Mouse (Mus musculus) G1E (cell line): Measurements from ENCODE around the gene 4931422A03Rik. TPM values are rescaled to one million over a fixed set of nuclear protein-coding genes. Genes with fewer than 3 reads are reported as not detected.

Experiments used
- ATAC-seq: 2 replicates; pipeline ENCODE4 v1.8.0; 2016; ENCODE audit warnings: mild to moderate bottlenecking; ENCODE audit not compliant: insufficient number of reproducible peaks, poor library complexity, low FRiP score, severe bottlenecking; ENCODE audit errors: extremely low read depth
- DNase-seq: peaks from one replicate; pipeline ENCODE4 v3.0.0; 2012; ENCODE audit warnings: low spot score
- H3K27me3 ChIP-seq: 2 replicates; pipeline ENCODE4 v1.6.1; 2012; ENCODE audit warnings: mild to moderate bottlenecking, low read length, inconsistent platforms; ENCODE audit not compliant: insufficient read depth
- H3K36me3 ChIP-seq: replicated peaks from 2 replicates; pipeline ENCODE3; 2012; ENCODE audit warnings: mild to moderate bottlenecking, inconsistent platforms
- H3K4me1 ChIP-seq: 2 replicates; pipeline ENCODE4 v1.6.1; 2012; ENCODE audit warnings: low read depth, low read length, inconsistent platforms, mixed read lengths; ENCODE audit not compliant: insufficient read depth
- H3K4me3 ChIP-seq: 2 replicates; pipeline ENCODE4 v1.5.1; 2012; ENCODE audit warnings: low read depth, mild to moderate bottlenecking, inconsistent platforms, low read length, moderate library complexity, mixed read lengths
- H3K9me3 ChIP-seq: replicated peaks from 2 replicates; pipeline ENCODE4 v1.6.1; 2012; ENCODE audit warnings: inconsistent platforms
- CTCF ChIP-seq: IDR thresholded peaks from 2 replicates; pipeline ENCODE4 v1.5.1; 2012; ENCODE audit warnings: low read depth, low read length, inconsistent platforms, mixed read lengths
- GATA1 ChIP-seq: IDR thresholded peaks from 2 replicates; pipeline ENCODE4 v1.6.1; 2012; ENCODE audit warnings: borderline replicate concordance, low read length, inconsistent platforms, mixed read lengths
- GATA2 ChIP-seq: IDR thresholded peaks from 2 replicates; pipeline ENCODE4 v1.6.1; 2012; ENCODE audit warnings: low read depth, low read length, inconsistent platforms, borderline replicate concordance
- POLR2AphosphoS5 ChIP-seq: IDR thresholded peaks from 2 replicates; pipeline ENCODE4 v1.6.1; 2012; ENCODE audit warnings: low read depth, low read length, inconsistent platforms; ENCODE audit not compliant: insufficient replicate concordance
- TAL1 ChIP-seq: conservative IDR thresholded peaks from 2 replicates; pipeline ENCODE4 v1.6.1; 2012; ENCODE audit warnings: low read depth, low read length, inconsistent platforms, mixed read lengths
- polyA plus RNA-seq: library from polyadenylated mRNA; stranded (reverse); fragments of >175 nt; gene quantifications from 2 replicates; pipeline ENCODE4 v1.2.3, GENCODE M21; 2012
- total RNA-seq, 2 experiments: library from RNA; stranded (forward) in 1 of 2; stranded (reverse) in 1 of 2; fragments of 200-1000 nt in 1 of 2; fragments of >200 nt in 1 of 2; fragmentation: Nextera tagmentation in 1 of 2; gene quantifications; 2 replicates each; pipeline ENCODE4 v1.2.3; 2014 to 2017

The 4931422A03Rik gene
- total and polyA plus RNA-seq, 3 experiments, result 0.38 TPM; not detected in 2

DNA sequence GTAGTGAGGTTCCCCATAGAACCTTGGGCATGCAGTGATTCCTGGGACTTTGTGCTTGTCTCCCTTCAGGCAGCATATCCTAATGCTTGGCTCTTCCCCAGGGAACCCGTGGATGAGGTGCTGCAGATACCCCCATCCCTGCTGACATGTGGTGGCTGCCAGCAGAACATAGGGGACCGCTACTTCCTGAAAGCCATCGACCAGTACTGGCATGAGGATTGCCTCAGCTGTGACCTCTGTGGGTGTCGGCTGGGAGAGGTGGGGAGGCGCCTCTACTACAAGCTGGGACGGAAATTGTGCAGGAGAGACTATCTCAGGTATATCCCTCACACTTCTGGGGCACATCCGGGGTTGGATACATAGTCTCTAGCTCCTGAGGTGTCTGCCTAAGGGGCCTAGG lies 52.3 kb downstream of the 4931422A03Rik start:
- H3K4me3 ChIP-seq, result no peak overlapping the region; the same call in 1 of the 2 replicates
- no peak for ATAC-seq
- DNase-seq, result no peak
- TF ChIP-seq GATA1 (no peak), POLR2AphosphoS5 (no peak), GATA2 (no peak), TAL1 (no peak), CTCF (no peak)
- H3K9me3 ChIP-seq, result no peaks in the 10 kb centered on the region
- peaks cover 91% of the 10 kb centered on the region for H3K36me3 ChIP-seq
- H3K4me1 ChIP-seq, result peaks cover 74% of the 10 kb centered on the region
- H3K27me3 ChIP-seq, result no peaks in the 10 kb centered on the region

- ATAC-seq (no peak), DNase-seq (no peak)
- H3K4me3 ChIP-seq, result peak overlapping the region; percentile 90; the same call in 1 of the 2 replicates
- TF ChIP-seq GATA1, result no peak
- TF ChIP-seq POLR2AphosphoS5, result no peak
- TF ChIP-seq CTCF, result no peak
- no peak for TF ChIP-seq GATA2
- no peak for TF ChIP-seq TAL1
- H3K27me3 ChIP-seq, result no peaks in the 10 kb centered on the region
- H3K4me1 ChIP-seq, result peaks cover 58% of the 10 kb centered on the region
- peaks cover 51% of the 10 kb centered on the region for H3K36me3 ChIP-seq
- H3K9me3 ChIP-seq, result no peaks in the 10 kb centered on the region
Observed at GRCm38 (mm10) chr2:103971838-103972237, 56.3 kb downstream of the 4931422A03Rik start.

- TF ChIP-seq GATA1 (no peak), CTCF (no peak), POLR2AphosphoS5 (no peak), TAL1 (no peak), GATA2 (no peak)
- no peak for DNase-seq
- no peaks in the 10 kb centered on the region for H3K9me3 ChIP-seq
- no peak for ATAC-seq
- no peaks in the 10 kb centered on the region for H3K27me3 ChIP-seq
- peaks cover 47% of the 10 kb centered on the region for H3K36me3 ChIP-seq
- peaks cover 56% of the 10 kb centered on the region for H3K4me1 ChIP-seq
- peak overlapping the region; percentile 90 for H3K4me3 ChIP-seq
Observed at GRCm38 (mm10) chr2:103970791-103971649, 57.1 kb downstream of the 4931422A03Rik start.

DNA sequence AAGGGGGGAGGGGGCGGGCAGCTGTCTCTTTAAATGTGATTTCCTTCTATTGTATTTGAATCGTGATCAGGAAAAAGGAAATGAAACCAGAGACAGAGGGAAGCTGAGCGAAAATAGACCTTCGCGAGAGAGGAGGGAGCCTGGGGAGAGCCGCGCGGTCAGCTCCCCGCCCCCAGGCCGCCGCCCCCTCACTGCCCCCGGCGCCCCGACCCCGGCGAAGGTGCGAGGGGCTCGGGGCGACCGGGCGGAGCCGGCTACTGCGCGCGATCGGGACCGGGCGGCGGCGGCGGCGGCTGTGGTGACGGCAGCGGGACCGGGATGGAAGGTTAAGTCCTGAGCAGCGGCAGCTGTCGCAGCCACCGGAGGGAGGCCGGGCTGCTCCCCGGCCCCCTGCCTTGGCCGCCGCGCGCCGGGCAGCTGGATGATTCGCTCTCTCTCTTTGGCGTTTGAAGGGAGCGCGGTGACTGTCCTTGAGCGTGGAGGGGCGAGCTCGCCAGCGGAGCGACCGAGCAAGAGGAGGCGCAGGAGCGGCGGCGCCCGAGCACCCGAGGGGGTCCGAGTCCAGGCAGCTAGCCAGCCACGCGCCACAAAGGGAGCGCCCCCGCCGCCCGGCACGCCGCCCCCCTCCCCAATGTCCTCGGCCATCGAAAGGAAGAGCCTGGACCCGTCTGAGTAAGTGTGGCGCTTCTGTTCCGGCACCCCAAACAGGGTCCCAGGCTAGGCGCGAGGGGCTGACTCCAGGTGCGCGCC lies 57.9 kb downstream of the 4931422A03Rik start:
- Histone ChIP-seq H3K4me3 (peak overlapping the region; percentile 90), H3K36me3 (peaks cover 45% of the 10 kb centered on the region), H3K4me1 (peaks cover 56% of the 10 kb centered on the region), H3K27me3 (no peaks in the 10 kb centered on the region), H3K9me3 (no peaks in the 10 kb centered on the region)
- TF ChIP-seq CTCF (no peak), GATA2 (no peak), GATA1 (no peak), TAL1 (no peak), POLR2AphosphoS5 (no peak)
- ATAC-seq (no peak), DNase-seq (peak; percentile 54)

- DNase-seq (peak; percentile 79), ATAC-seq (peak; percentile 82)
- Histone ChIP-seq H3K4me1 (peaks cover 57% of the 10 kb centered on the region), H3K4me3 (peak overlapping the region; percentile 90), H3K9me3 (no peaks in the 10 kb centered on the region), H3K27me3 (no peaks in the 10 kb centered on the region), H3K36me3 (peaks cover 43% of the 10 kb centered on the region)
- TF ChIP-seq POLR2AphosphoS5 (no peak; the same call in 1 of the 2 replicates), TAL1 (no peak), GATA2 (no peak), CTCF (no peak), GATA1 (no peak)
Observed at GRCm38 (mm10) chr2:103969437-103970040, 58.6 kb downstream of the 4931422A03Rik start.
